Mouse (Mus musculus): ENCODE results near the gene Pibf1. TPM values are rescaled to one million over a fixed set of nuclear protein-coding genes. Genes with fewer than 3 reads are reported as not detected.

Pibf1 gene
- polyA plus RNA-seq, 1 experiment from 2014 or later: 20.2 TPM

GRCm38 (mm10) chr14:99266749-99267148 is 167.5 kb downstream of the Pibf1 start:
- Histone ChIP-seq H3K4me3 (ENCODE audit: low read depth, low read length) (no peak overlapping the region), H3K4me2 (ENCODE audit: low read depth) (no peak overlapping the region), H3K27me3 (ENCODE audit: control insufficient read depth, insufficient read depth, low read length) (no peaks in the 10 kb centered on the region), H3K4me1 (ENCODE audit: control insufficient read depth, insufficient read depth, low read length) (no peaks in the 10 kb centered on the region), H3K36me3 (ENCODE audit: control insufficient read depth, insufficient read depth, low read length) (no peaks in the 10 kb centered on the region), H3K9ac (ENCODE audit: low read length) (no peak overlapping the region), H3K27ac (ENCODE audit: low read depth, low read length) (no peak overlapping the region), H3K9me3 (ENCODE audit: control insufficient read depth, low read length) (no peaks in the 10 kb centered on the region)
- 55% methylated on average over 5 of the region's 5 CpGs for WGBS
- no peak for ATAC-seq (ENCODE audit: insufficient read depth, low FRiP score, low TSS enrichment)
- DNase-seq (ENCODE audit: low spot score): no peak

DNA sequence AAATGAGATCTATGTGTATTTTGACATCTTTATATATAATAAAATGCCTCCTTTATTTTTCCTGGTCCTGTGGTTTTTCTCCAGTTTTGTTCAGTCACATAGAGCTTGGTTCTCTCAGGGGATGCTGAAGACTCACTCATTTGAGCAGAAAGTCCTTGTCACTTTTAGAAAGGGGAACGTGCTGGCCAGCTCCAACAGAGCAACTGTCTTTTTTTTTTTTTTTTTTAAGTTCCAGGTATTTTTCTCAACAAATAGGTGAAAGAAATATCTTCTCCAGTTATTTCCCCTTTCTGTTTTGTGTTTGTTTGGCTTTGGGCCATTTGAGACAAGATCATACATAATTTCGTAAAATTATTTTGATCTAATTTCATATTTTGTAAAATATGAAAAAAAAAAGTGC is 174.8 kb downstream of the Pibf1 start:
- no peak overlapping the region for H3K4me2 ChIP-seq (ENCODE audit: low read depth)
- no peak for DNase-seq (ENCODE audit: low spot score)
- H3K4me3 ChIP-seq (ENCODE audit: low read depth, low read length): no peak overlapping the region
- no peaks in the 10 kb centered on the region for H3K9me3 ChIP-seq (ENCODE audit: control insufficient read depth, low read length)
- H3K9ac ChIP-seq (ENCODE audit: low read length): no peak overlapping the region
- no peak overlapping the region for H3K27ac ChIP-seq (ENCODE audit: low read depth, low read length)
- no peak for ATAC-seq (ENCODE audit: insufficient read depth, low FRiP score, low TSS enrichment)
- H3K36me3 ChIP-seq (ENCODE audit: control insufficient read depth, insufficient read depth, low read length): no peaks in the 10 kb centered on the region
- H3K4me1 ChIP-seq (ENCODE audit: control insufficient read depth, insufficient read depth, low read length): no peaks in the 10 kb centered on the region
- 80% methylated on average over 2 of the region's 2 CpGs for WGBS
- no peaks in the 10 kb centered on the region for H3K27me3 ChIP-seq (ENCODE audit: control insufficient read depth, insufficient read depth, low read length)

DNA sequence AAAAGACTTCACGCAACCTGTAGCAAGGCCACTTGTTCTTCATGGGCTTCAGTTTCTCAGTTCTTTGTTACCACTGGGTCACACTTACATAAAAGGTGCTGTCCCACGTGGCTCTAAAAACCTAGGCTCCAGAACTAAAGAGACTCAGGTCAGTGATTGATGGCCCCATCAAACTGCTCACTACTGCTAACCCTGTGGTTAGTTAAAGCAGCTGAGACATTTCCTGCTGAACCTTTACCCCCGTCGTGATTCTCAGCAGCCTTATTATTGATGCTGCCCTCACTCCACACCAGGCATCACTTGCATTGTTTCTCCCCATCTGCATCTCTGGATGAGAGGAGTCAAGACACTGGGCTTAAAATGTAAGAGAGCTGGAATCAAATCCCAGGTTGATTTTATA is 176.6 kb downstream of the Pibf1 start:
- 20% methylated on average over 4 of the region's 4 CpGs for WGBS
- no peaks in the 10 kb centered on the region for H3K27me3 ChIP-seq (ENCODE audit: control insufficient read depth, insufficient read depth, low read length)
- H3K9ac ChIP-seq (ENCODE audit: low read length): no peak overlapping the region
- H3K36me3 ChIP-seq (ENCODE audit: control insufficient read depth, insufficient read depth, low read length): no peaks in the 10 kb centered on the region
- H3K27ac ChIP-seq (ENCODE audit: low read depth, low read length): no peak overlapping the region
- H3K4me2 ChIP-seq (ENCODE audit: low read depth): no peak overlapping the region
- DNase-seq (ENCODE audit: low spot score): peak; percentile 21
- H3K4me1 ChIP-seq (ENCODE audit: control insufficient read depth, insufficient read depth, low read length): no peaks in the 10 kb centered on the region
- no peak overlapping the region for H3K4me3 ChIP-seq (ENCODE audit: low read depth, low read length)
- H3K9me3 ChIP-seq (ENCODE audit: control insufficient read depth, low read length): no peaks in the 10 kb centered on the region
- no peak for ATAC-seq (ENCODE audit: insufficient read depth, low FRiP score, low TSS enrichment)

GRCm38 (mm10) chr14:99278312-99278711 is 179.1 kb downstream of the Pibf1 start:
- Histone ChIP-seq H3K4me1 (ENCODE audit: control insufficient read depth, insufficient read depth, low read length) (no peaks in the 10 kb centered on the region), H3K36me3 (ENCODE audit: control insufficient read depth, insufficient read depth, low read length) (no peaks in the 10 kb centered on the region), H3K9me3 (ENCODE audit: control insufficient read depth, low read length) (no peaks in the 10 kb centered on the region), H3K9ac (ENCODE audit: low read length) (no peak overlapping the region), H3K4me2 (ENCODE audit: low read depth) (no peak overlapping the region), H3K27ac (ENCODE audit: low read depth, low read length) (no peak overlapping the region), H3K27me3 (ENCODE audit: control insufficient read depth, insufficient read depth, low read length) (no peaks in the 10 kb centered on the region), H3K4me3 (ENCODE audit: low read depth, low read length) (no peak overlapping the region)
- ATAC-seq (ENCODE audit: insufficient read depth, low FRiP score, low TSS enrichment) (peak; percentile 35; the same call in 1 of the 2 replicates), DNase-seq (ENCODE audit: low spot score) (no peak)
- WGBS: 14% methylated on average over 9 of the region's 9 CpGs

- Histone ChIP-seq H3K4me3 (ENCODE audit: low read depth, low read length) (no peak overlapping the region), H3K27ac (ENCODE audit: low read depth, low read length) (no peak overlapping the region), H3K27me3 (ENCODE audit: control insufficient read depth, insufficient read depth, low read length) (no peaks in the 10 kb centered on the region), H3K9me3 (ENCODE audit: control insufficient read depth, low read length) (no peaks in the 10 kb centered on the region), H3K4me2 (ENCODE audit: low read depth) (no peak overlapping the region), H3K4me1 (ENCODE audit: control insufficient read depth, insufficient read depth, low read length) (no peaks in the 10 kb centered on the region), H3K36me3 (ENCODE audit: control insufficient read depth, insufficient read depth, low read length) (no peaks in the 10 kb centered on the region), H3K9ac (ENCODE audit: low read length) (no peak overlapping the region)
- DNase-seq (ENCODE audit: low spot score): no peak
- no peak for ATAC-seq (ENCODE audit: insufficient read depth, low FRiP score, low TSS enrichment)
- 34% methylated on average over 12 of the region's 12 CpGs for WGBS
Observed at GRCm38 (mm10) chr14:99278763-99279486, 179.7 kb downstream of the Pibf1 start.

DNA sequence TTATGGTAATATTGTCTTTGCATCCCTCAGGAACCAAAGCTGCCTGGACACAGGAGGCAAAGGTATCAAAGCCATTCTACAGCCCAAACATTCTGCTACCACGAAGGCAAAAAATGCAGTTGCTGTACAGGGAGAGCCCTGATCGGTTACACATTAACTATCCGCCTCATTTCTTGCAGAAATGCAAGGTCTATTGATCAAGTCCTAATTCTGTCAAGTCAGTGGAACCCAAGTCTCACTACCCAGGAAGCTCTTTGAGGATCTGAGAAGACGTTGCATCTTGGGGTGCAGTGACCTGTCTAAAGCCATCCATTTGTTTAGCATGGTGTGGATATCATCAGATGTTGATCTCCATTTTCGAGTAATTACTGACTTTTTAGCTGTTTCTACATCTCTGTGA is 181.2 kb downstream of the Pibf1 start:
- 69% methylated on average over 5 of the region's 5 CpGs for WGBS
- no peak for ATAC-seq (ENCODE audit: insufficient read depth, low FRiP score, low TSS enrichment)
- H3K4me3 ChIP-seq (ENCODE audit: low read depth, low read length): no peak overlapping the region
- no peak overlapping the region for H3K27ac ChIP-seq (ENCODE audit: low read depth, low read length)
- H3K27me3 ChIP-seq (ENCODE audit: control insufficient read depth, insufficient read depth, low read length): no peaks in the 10 kb centered on the region
- no peak for DNase-seq (ENCODE audit: low spot score)
- H3K4me1 ChIP-seq (ENCODE audit: control insufficient read depth, insufficient read depth, low read length): no peaks in the 10 kb centered on the region
- H3K4me2 ChIP-seq (ENCODE audit: low read depth): no peak overlapping the region
- no peaks in the 10 kb centered on the region for H3K36me3 ChIP-seq (ENCODE audit: control insufficient read depth, insufficient read depth, low read length)
- H3K9ac ChIP-seq (ENCODE audit: low read length): no peak overlapping the region
- H3K9me3 ChIP-seq (ENCODE audit: control insufficient read depth, low read length): no peaks in the 10 kb centered on the region

- Histone ChIP-seq H3K27me3 (ENCODE audit: control insufficient read depth, insufficient read depth, low read length) (no peaks in the 10 kb centered on the region), H3K4me3 (ENCODE audit: low read depth, low read length) (no peak overlapping the region), H3K36me3 (ENCODE audit: control insufficient read depth, insufficient read depth, low read length) (no peaks in the 10 kb centered on the region), H3K9ac (ENCODE audit: low read length) (no peak overlapping the region), H3K9me3 (ENCODE audit: control insufficient read depth, low read length) (no peaks in the 10 kb centered on the region), H3K27ac (ENCODE audit: low read depth, low read length) (no peak overlapping the region), H3K4me1 (ENCODE audit: control insufficient read depth, insufficient read depth, low read length) (no peaks in the 10 kb centered on the region), H3K4me2 (ENCODE audit: low read depth) (no peak overlapping the region)
- no peak for DNase-seq (ENCODE audit: low spot score)
- ATAC-seq (ENCODE audit: insufficient read depth, low FRiP score, low TSS enrichment): no peak
- 79% methylated on average over 5 of the region's 5 CpGs for WGBS
Observed at GRCm38 (mm10) chr14:99280825-99281433, 181.7 kb downstream of the Pibf1 start.

GRCm38 (mm10) chr14:99285486-99285885 is 186.3 kb downstream of the Pibf1 start:
- 95% methylated on average over 4 of the region's 4 CpGs for WGBS
- Histone ChIP-seq H3K9me3 (ENCODE audit: control insufficient read depth, low read length) (no peaks in the 10 kb centered on the region), H3K27ac (ENCODE audit: low read depth, low read length) (no peak overlapping the region), H3K36me3 (ENCODE audit: control insufficient read depth, insufficient read depth, low read length) (no peaks in the 10 kb centered on the region), H3K9ac (ENCODE audit: low read length) (no peak overlapping the region), H3K4me2 (ENCODE audit: low read depth) (no peak overlapping the region), H3K27me3 (ENCODE audit: control insufficient read depth, insufficient read depth, low read length) (no peaks in the 10 kb centered on the region), H3K4me3 (ENCODE audit: low read depth, low read length) (no peak overlapping the region), H3K4me1 (ENCODE audit: control insufficient read depth, insufficient read depth, low read length) (no peaks in the 10 kb centered on the region)
- no peak for ATAC-seq (ENCODE audit: insufficient read depth, low FRiP score, low TSS enrichment)
- no peak for DNase-seq (ENCODE audit: low spot score)

DNA sequence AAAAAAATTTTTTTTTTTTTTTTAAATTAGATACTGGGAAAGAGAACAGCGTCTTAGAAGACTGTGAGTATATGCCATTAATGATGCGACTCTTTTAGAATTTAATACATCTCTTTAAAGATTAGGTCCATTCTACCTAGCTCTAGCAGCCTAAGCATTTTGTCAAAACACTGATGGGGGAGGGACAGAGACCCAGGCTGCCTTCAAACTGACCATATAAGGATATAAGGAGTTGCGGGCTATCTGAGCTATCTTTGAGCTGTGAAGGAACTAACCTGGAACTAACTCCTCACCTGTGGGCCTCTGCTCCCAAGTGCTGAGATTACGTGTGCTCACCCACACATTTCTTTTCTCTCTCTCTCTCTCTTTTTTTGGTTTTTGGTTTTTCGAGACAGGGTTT is 193.0 kb downstream of the Pibf1 start:
- Histone ChIP-seq H3K4me2 (ENCODE audit: low read depth) (no peak overlapping the region), H3K36me3 (ENCODE audit: control insufficient read depth, insufficient read depth, low read length) (no peaks in the 10 kb centered on the region), H3K27ac (ENCODE audit: low read depth, low read length) (no peak overlapping the region), H3K27me3 (ENCODE audit: control insufficient read depth, insufficient read depth, low read length) (no peaks in the 10 kb centered on the region), H3K4me3 (ENCODE audit: low read depth, low read length) (no peak overlapping the region), H3K9ac (ENCODE audit: low read length) (no peak overlapping the region), H3K9me3 (ENCODE audit: control insufficient read depth, low read length) (no peaks in the 10 kb centered on the region), H3K4me1 (ENCODE audit: control insufficient read depth, insufficient read depth, low read length) (no peaks in the 10 kb centered on the region)
- ATAC-seq (ENCODE audit: insufficient read depth, low FRiP score, low TSS enrichment) (no peak), DNase-seq (ENCODE audit: low spot score) (no peak)
- WGBS: 90% methylated on average over 5 of the region's 5 CpGs
